Mouse (Mus musculus): ENCODE measurements around the gene Esd. TPM values are rescaled to one million over a fixed set of nuclear protein-coding genes. Genes with fewer than 3 reads are reported as not detected.

The Esd gene
- polyA plus RNA-seq, 1 experiment from 2014 or later, result 433 TPM

Other genes with a start within 250 kb of the Esd start
- 0.33 and 0.60 TPM in 2 replicates for gene Htr2a, start 91.5 kb upstream of the Esd start, polyA plus RNA-seq (2014; fragmentation: Nextera tagmentation; extraction: Ambion mirVana)
- gene Lrch1, start 215.6 kb downstream of the Esd start, polyA plus RNA-seq (2014; fragmentation: Nextera tagmentation; extraction: Ambion mirVana), result 11.1 and 18.6 TPM in 2 replicates